ENCODE assay signal across 12 mouse cellular contexts in genomic region chr7:141466045-141466394, GRCm38 (mm10). TPM values are rescaled to one million over a fixed set of nuclear protein-coding genes. Genes with fewer than 3 reads are reported as not detected.
A peak's percentile ranks its signal among the peaks of the same experiment; 100 is the strongest.
DNase-seq lines count a peak whose midpoint lies in the region; ATAC-seq and TF ChIP-seq lines count a peak whose summit lies in the region.
"Had no signal": no experiment of that assay in that cellular context is flagged by ENCODE, and none has a peak within 500 bp of the region (broad histone marks: within the 10 kb centered on the region; RNA-seq: fewer than 3 reads in every experiment).

No protein-coding gene starts in this region.

- TF ChIP-seq CTCF in lung, postnatal 0 days (IDR thresholded peaks at IDR 0.05): no peak

- no peaks in the 10 kb centered on the region for H3K9me3 ChIP-seq in heart, embryonic 10.5 days
- no peaks in the 10 kb centered on the region for H3K9me3 ChIP-seq in lung, postnatal 0 days (ENCODE audit: low read length)
- H3K9me3 ChIP-seq: midbrain, embryonic 15.5 days had no signal

- H3K9ac ChIP-seq in lung, postnatal 0 days (replicated peaks; ENCODE audit: low read depth): no peak overlapping the region
- H3K9ac ChIP-seq: midbrain, embryonic 15.5 days had no signal

- TF ChIP-seq EP300 in lung, postnatal 0 days (IDR thresholded peaks at IDR 0.05): no peak

- no peak for ATAC-seq in lung, postnatal 0 days
- ATAC-seq: midbrain, embryonic 15.5 days had no signal

- H3K36me3 ChIP-seq in heart, embryonic 10.5 days: peaks cover 20% of the 10 kb centered on the region
- H3K36me3 ChIP-seq in lung, postnatal 0 days (ENCODE audit: insufficient read depth, low read length): peaks cover 6% of the 10 kb centered on the region

- H3K4me1 ChIP-seq in heart, embryonic 10.5 days: peaks cover 85% of the 10 kb centered on the region
- H3K4me1 ChIP-seq in lung, postnatal 0 days (ENCODE audit: insufficient read depth, low read depth, low read length): peaks cover 47% of the 10 kb centered on the region

- no peak overlapping the region for H3K4me3 ChIP-seq in heart, embryonic 10.5 days
- no peak overlapping the region for H3K4me3 ChIP-seq in lung, postnatal 0 days (ENCODE audit: low read depth, low read length)

- peak overlapping the region; percentile 70; the same call in 1 of the 2 replicates for H3K27ac ChIP-seq in heart, embryonic 10.5 days
- H3K27ac ChIP-seq in lung, postnatal 0 days (ENCODE audit: low read length): no peak overlapping the region
- H3K27ac ChIP-seq: midbrain, embryonic 15.5 days had no signal

- peak; percentile 65 to 73 for DNase-seq in adrenal gland, adult (ENCODE audit: inconsistent age in 2 of 2, low spot score in 1 of 2)
- no peak for DNase-seq in adrenal gland, postnatal 4 days (ENCODE audit: low spot score in 2 of 2)
- DNase-seq in kidney, postnatal 10 days: peak; percentile 46
- no peak for DNase-seq in kidney, adult 18-20 months
- no peak for DNase-seq in heart, embryonic 10.5 days (ENCODE audit: low spot score)
- DNase-seq in lung, postnatal 0 days (ENCODE audit: low spot score): peak; percentile 51
- DNase-seq in thymus, postnatal 10 days (ENCODE audit: low spot score in 2 of 2): no peak
- DNase-seq in cerebellum, postnatal 10 days: no peak
- DNase-seq: cerebellum, adult 8-10 months; kidney, adult 11 months; left cerebral cortex, postnatal 4 days had no signal

- WGBS in heart, embryonic 10.5 days: 66% methylated on average over 7 of the region's 7 CpGs
- WGBS in lung, postnatal 0 days: 73% methylated on average over 7 of the region's 7 CpGs

- H3K4me2 ChIP-seq in lung, postnatal 0 days (replicated peaks; ENCODE audit: low read depth, low read length): no peak overlapping the region

- H3K27me3 ChIP-seq in heart, embryonic 10.5 days (ENCODE audit: insufficient read depth, poor library complexity, severe bottlenecking): peaks cover 59% of the 10 kb centered on the region
- no peaks in the 10 kb centered on the region; the same call in 1 of the 2 replicates for H3K27me3 ChIP-seq in lung, postnatal 0 days (replicated peaks; ENCODE audit: insufficient read depth, low read length)

RNA-seq across cellular contexts. Expression of gene Cd151, which starts 1.2 kb away (rescaled TPM):
- total RNA-seq in adrenal gland, postnatal 4 days (2021): 100 to 1,000 TPM; 209 to 215 TPM
- polyA plus RNA-seq in heart, embryonic 10.5 days (2016; fragmentation: Nextera tagmentation; extraction: Ambion mirVana): 23.1 and 38.2 TPM in 2 replicates
- polyA plus RNA-seq in lung, postnatal 0 days (2015; fragmentation: Nextera tagmentation; extraction: Ambion mirVana): 45.1 and 49.6 TPM in 2 replicates

RNA-seq across cellular contexts. Expression of gene Cracr2b, which starts 5.1 kb away (rescaled TPM):
- total RNA-seq in adrenal gland, postnatal 4 days (2021): 10 to 100 TPM; 13.1 to 14.2 TPM
- 14.0 and 14.6 TPM in 2 replicates for polyA plus RNA-seq in heart, embryonic 10.5 days (2016; fragmentation: Nextera tagmentation; extraction: Ambion mirVana)
- 74.9 and 82.0 TPM in 2 replicates for polyA plus RNA-seq in lung, postnatal 0 days (2015; fragmentation: Nextera tagmentation; extraction: Ambion mirVana)

RNA-seq across cellular contexts. Expression of gene Polr2l, which starts 8.9 kb away (rescaled TPM):
- 10 to 100 TPM; 57.7 to 61.2 TPM for total RNA-seq in adrenal gland, postnatal 4 days (2021)
- 73.2 and 74.5 TPM in 2 replicates for polyA plus RNA-seq in heart, embryonic 10.5 days (2016; fragmentation: Nextera tagmentation; extraction: Ambion mirVana)
- polyA plus RNA-seq in lung, postnatal 0 days (2015; fragmentation: Nextera tagmentation; extraction: Ambion mirVana): 48.0 and 50.5 TPM in 2 replicates

RNA-seq across cellular contexts. Expression of gene Tspan4, which starts 9.0 kb away (rescaled TPM):
- 10 to 100 TPM; 77.9 to 79.6 TPM for total RNA-seq in adrenal gland, postnatal 4 days (2021)
- polyA plus RNA-seq in heart, embryonic 10.5 days (2016; fragmentation: Nextera tagmentation; extraction: Ambion mirVana): 69.0 and 70.8 TPM in 2 replicates
- polyA plus RNA-seq in lung, postnatal 0 days (2015; fragmentation: Nextera tagmentation; extraction: Ambion mirVana): 100 and 107 TPM in 2 replicates

RNA-seq across cellular contexts. Expression of gene Pnpla2, which starts 11.0 kb away (rescaled TPM):
- 100 to 1,000 TPM; 173 to 205 TPM for total RNA-seq in adrenal gland, postnatal 4 days (2021)
- 28.3 and 38.9 TPM in 2 replicates for polyA plus RNA-seq in heart, embryonic 10.5 days (2016; fragmentation: Nextera tagmentation; extraction: Ambion mirVana)
- 96.0 and 116 TPM in 2 replicates for polyA plus RNA-seq in lung, postnatal 0 days (2015; fragmentation: Nextera tagmentation; extraction: Ambion mirVana)

Comparison
In these comparisons a context has a peak if more than half of its experiments do, and no peak if none do; other contexts are left out.
1. DNase-seq: peak in adrenal gland, adult (2 of 2), kidney, postnatal 10 days (single experiment) and lung, postnatal 0 days (single experiment); none in adrenal gland, postnatal 4 days (0 of 2), kidney, adult 18-20 months (single experiment), heart, embryonic 10.5 days (single experiment), thymus, postnatal 10 days (0 of 2) and cerebellum, postnatal 10 days (0 of 2).